In the genomic region with DNA sequence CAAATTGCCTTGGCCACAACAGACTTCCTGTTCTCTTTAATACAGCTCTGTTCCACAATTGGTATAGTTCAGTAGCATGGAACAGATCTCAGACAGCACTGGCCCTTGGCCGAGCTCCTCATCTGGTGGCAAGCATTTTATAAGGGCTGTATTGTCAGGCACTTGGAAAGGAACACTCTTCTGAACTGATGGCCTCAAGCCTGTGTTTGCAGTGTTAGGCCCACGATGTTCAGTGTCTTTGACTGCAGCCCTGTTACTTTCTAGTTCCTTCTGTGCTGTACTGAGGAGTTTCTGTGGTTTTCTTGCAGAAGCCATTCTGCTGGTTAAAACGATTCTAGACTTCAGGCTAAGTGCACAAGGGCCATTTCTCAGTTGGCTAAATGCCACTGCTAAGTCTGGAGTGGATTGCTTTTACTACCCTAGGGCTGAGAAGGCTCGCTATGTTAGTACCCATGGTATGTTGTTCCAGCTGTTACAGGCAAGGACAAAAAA, we compare ENCODE assay signal across 8 mouse cellular contexts.
A peak's percentile ranks its signal among the peaks of the same experiment; 100 is the strongest.
DNase-seq lines count a peak whose midpoint lies in the region; ATAC-seq lines count a peak whose summit lies in the region.

No protein-coding gene starts in this region.

- no peaks in the 10 kb centered on the region for H3K9me3 ChIP-seq in embryonic facial prominence, embryonic 12.5 days
- no peaks in the 10 kb centered on the region for H3K9me3 ChIP-seq in embryonic facial prominence, embryonic 10.5 days

- intact Hi-C loops in heart, postnatal 25 days (cut with DNase I), result no loop called here
- intact Hi-C loops in left cerebral cortex, postnatal 36 days (cut with DNase I), result no loop called here

- peak overlapping the region; percentile 25; the same call in 1 of the 2 replicates for H3K27ac ChIP-seq in embryonic facial prominence, embryonic 12.5 days
- no peak overlapping the region for H3K27ac ChIP-seq in embryonic facial prominence, embryonic 10.5 days (replicated peaks)

- H3K4me3 ChIP-seq in embryonic facial prominence, embryonic 12.5 days, result no peak overlapping the region
- H3K4me3 ChIP-seq in embryonic facial prominence, embryonic 10.5 days, result no peak overlapping the region

- no peak overlapping the region for H3K4me2 ChIP-seq in embryonic facial prominence, embryonic 12.5 days (replicated peaks)

- H3K27me3 ChIP-seq in embryonic facial prominence, embryonic 12.5 days, result no peaks in the 10 kb centered on the region
- no peaks in the 10 kb centered on the region for H3K27me3 ChIP-seq in embryonic facial prominence, embryonic 10.5 days (replicated peaks; ENCODE audit: low read depth, poor library complexity, severe bottlenecking)

- H3K4me1 ChIP-seq in embryonic facial prominence, embryonic 12.5 days, result no peaks in the 10 kb centered on the region
- no peaks in the 10 kb centered on the region for H3K4me1 ChIP-seq in embryonic facial prominence, embryonic 10.5 days

- 51% methylated on average over 4 of the region's 4 CpGs for WGBS in embryonic facial prominence, embryonic 12.5 days
- 65% methylated on average over 4 of the region's 4 CpGs for WGBS in embryonic facial prominence, embryonic 10.5 days

- DNase-seq in embryonic facial prominence, embryonic 10.5 days (ENCODE audit: low spot score), result no peak
- DNase-seq in urinary bladder, postnatal 36 days (ENCODE audit: low spot score in 2 of 2), result peak; percentile 11 to 14
- DNase-seq in urinary bladder, adult 18-20 months (ENCODE audit: low spot score in 2 of 2), result no peak
- DNase-seq in heart, postnatal 25 days (ENCODE audit: low spot score), result peak; percentile 11
- peak; percentile 22 to 31 for DNase-seq in left cerebral cortex, postnatal 36 days (ENCODE audit: low spot score in 2 of 2)
- DNase-seq in right cerebral cortex, postnatal 25 days, result peak; percentile 14
- no peak for DNase-seq in embryo, embryonic 11 days

- H3K9ac ChIP-seq in embryonic facial prominence, embryonic 12.5 days, result no peak overlapping the region

- no peak for ATAC-seq in embryonic facial prominence, embryonic 12.5 days (ENCODE audit: insufficient number of reproducible peaks, insufficient read depth, low FRiP score, low TSS enrichment)

- no peaks in the 10 kb centered on the region for H3K36me3 ChIP-seq in embryonic facial prominence, embryonic 12.5 days
- no peaks in the 10 kb centered on the region for H3K36me3 ChIP-seq in embryonic facial prominence, embryonic 10.5 days (replicated peaks)

Comparison
In these comparisons a context has a peak if more than half of its experiments do, and no peak if none do; other contexts are left out.
1. DNase-seq: peak in urinary bladder, postnatal 36 days (2 of 2), heart, postnatal 25 days (single experiment), left cerebral cortex, postnatal 36 days (2 of 2) and right cerebral cortex, postnatal 25 days (single experiment); none in embryonic facial prominence, embryonic 10.5 days (single experiment), urinary bladder, adult 18-20 months (0 of 2) and embryo, embryonic 11 days (single experiment).